Mouse (Mus musculus): ENCODE measurements at regions not wholly inside any gene's neighbourhood (a gene's known extent, or its start where the extent isn't known, plus 50 kb on each side); places are given as distances from the start of the nearest gene placed in this dataset.

- Histone ChIP-seq H3K4me3 (ENCODE audit: low read depth, low read length) (no peak overlapping the region), H3K36me3 (ENCODE audit: control insufficient read depth, insufficient read depth, low read length) (no peaks in the 10 kb centered on the region), H3K27ac (ENCODE audit: low read depth, low read length) (no peak overlapping the region), H3K4me1 (ENCODE audit: control insufficient read depth, insufficient read depth, low read length) (no peaks in the 10 kb centered on the region), H3K9ac (ENCODE audit: low read length) (no peak overlapping the region), H3K27me3 (ENCODE audit: control insufficient read depth, insufficient read depth, low read length) (no peaks in the 10 kb centered on the region), H3K4me2 (no peak overlapping the region), H3K9me3 (ENCODE audit: control insufficient read depth, low read length) (no peaks in the 10 kb centered on the region)
- DNase-seq (ENCODE audit: low spot score, missing footprints) (no peak), ATAC-seq (ENCODE audit: low FRiP score) (no peak)
- WGBS = 77% methylated on average over 3 of the region's 3 CpGs
These were observed 75.2 kb upstream of the Pfn2 start for GRCm38 (mm10) chr3:57923061-57923460.

DNA sequence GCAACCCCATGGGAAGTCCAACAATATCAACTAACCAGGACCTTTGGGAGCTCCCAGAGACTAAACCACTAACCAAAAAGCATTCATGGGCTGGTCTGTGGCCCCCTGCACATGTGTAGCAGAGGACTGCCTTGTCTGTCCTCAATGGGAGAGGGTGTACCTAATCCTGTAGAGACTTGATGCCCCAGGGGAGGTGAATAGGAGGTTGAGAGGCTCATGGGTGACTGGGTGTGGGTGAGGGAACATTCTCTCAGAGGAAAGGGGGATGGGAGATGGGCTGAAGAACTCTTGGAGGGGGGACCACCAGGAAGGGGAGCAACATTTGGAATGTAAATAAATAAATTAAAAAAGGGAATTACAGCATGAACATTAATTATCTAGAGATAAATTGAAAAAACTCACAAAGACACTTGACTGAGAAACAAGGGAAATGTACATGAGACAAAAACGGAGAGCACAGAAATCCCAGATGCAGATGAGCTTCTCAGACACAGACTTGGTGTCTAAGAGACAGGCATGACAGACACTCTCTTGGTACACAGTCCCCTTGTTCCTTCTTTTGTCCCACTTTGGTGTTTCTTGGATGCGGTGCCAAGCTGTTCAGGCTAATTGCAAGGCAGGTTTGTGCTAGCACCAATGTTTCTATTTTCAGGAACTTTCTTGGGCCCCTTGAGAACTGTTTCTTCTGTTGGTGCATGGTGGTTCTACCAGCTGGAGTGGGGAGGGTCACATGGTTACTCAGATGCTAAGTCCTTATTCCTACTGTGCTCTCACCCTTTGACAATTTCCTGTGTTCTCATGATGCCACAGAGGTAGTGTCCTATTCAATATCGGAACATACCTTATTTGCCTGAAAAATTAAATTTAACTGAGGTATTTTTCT lies 85.0 kb upstream of the Pfn2 start:
- Histone ChIP-seq H3K4me1 (ENCODE audit: control insufficient read depth, insufficient read depth, low read length) (no peaks in the 10 kb centered on the region), H3K4me3 (ENCODE audit: low read depth, low read length) (no peak overlapping the region), H3K36me3 (ENCODE audit: control insufficient read depth, insufficient read depth, low read length) (no peaks in the 10 kb centered on the region), H3K27ac (ENCODE audit: low read depth, low read length) (no peak overlapping the region), H3K9ac (ENCODE audit: low read length) (no peak overlapping the region), H3K9me3 (ENCODE audit: control insufficient read depth, low read length) (no peaks in the 10 kb centered on the region), H3K27me3 (ENCODE audit: control insufficient read depth, insufficient read depth, low read length) (no peaks in the 10 kb centered on the region), H3K4me2 (no peak overlapping the region)
- DNase-seq (ENCODE audit: low spot score, missing footprints) (no peak), ATAC-seq (ENCODE audit: low FRiP score) (no peak)
- WGBS = 89% methylated on average over 3 of the region's 3 CpGs

GRCm38 (mm10) chr3:57935042-57935610 lies 87.2 kb upstream of the Pfn2 start:
- no peak overlapping the region for H3K9ac ChIP-seq (ENCODE audit: low read length)
- H3K27ac ChIP-seq (ENCODE audit: low read depth, low read length) = no peak overlapping the region
- H3K4me2 ChIP-seq = no peak overlapping the region
- ATAC-seq (ENCODE audit: low FRiP score) = no peak
- H3K36me3 ChIP-seq (ENCODE audit: control insufficient read depth, insufficient read depth, low read length) = no peaks in the 10 kb centered on the region
- whole genome bisulfite sequencing = 68% methylated on average over 5 of the region's 5 CpGs
- H3K4me3 ChIP-seq (ENCODE audit: low read depth, low read length) = no peak overlapping the region
- DNase-seq (ENCODE audit: low spot score, missing footprints) = no peak
- no peaks in the 10 kb centered on the region for H3K27me3 ChIP-seq (ENCODE audit: control insufficient read depth, insufficient read depth, low read length)
- H3K9me3 ChIP-seq (ENCODE audit: control insufficient read depth, low read length) = no peaks in the 10 kb centered on the region
- H3K4me1 ChIP-seq (ENCODE audit: control insufficient read depth, insufficient read depth, low read length) = no peaks in the 10 kb centered on the region

DNA sequence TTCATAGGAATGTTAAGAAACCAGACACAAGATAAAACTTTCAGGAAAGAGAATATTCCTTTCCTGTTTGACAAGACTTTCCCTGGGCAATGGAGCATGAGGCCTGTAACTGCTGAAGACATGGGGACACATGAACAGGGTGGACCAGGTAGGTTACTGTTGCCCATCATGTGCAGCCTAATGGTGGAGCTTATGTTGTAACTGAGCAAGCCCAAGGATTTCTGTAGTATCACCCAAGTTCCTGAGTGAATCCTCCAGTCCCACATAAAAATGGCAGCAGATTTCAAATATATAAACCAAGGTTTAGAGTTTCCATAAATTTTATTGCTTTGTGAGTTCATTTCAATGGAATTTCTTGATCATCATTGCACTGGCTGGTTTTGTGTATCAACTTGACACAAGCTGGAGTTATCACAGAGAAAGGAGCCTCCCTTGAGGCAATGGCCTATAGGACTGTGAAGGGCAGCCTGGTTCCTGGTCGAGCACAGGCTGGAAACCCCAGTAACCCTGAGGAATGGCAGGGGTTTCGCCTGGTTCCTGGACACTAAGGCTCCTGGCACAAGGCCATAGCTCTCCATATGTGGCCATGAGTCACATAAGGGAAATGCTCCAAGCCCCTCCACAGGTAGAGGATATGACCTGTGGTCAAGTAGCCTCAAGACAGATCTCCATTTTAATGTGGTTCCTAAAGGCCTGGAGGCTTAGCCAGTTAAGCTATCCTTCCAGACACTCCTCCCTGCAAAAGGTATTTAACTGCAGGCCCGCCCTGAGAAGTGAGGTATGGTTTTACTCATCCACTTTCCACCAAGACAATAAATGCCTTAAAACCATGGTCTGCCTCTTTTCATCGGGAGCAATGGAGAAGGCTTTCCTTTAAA lies 92.9 kb upstream of the Pfn2 start:
- no peak for ATAC-seq (ENCODE audit: low FRiP score)
- Histone ChIP-seq H3K9me3 (ENCODE audit: control insufficient read depth, low read length) (no peaks in the 10 kb centered on the region), H3K9ac (ENCODE audit: low read length) (no peak overlapping the region), H3K4me1 (ENCODE audit: control insufficient read depth, insufficient read depth, low read length) (no peaks in the 10 kb centered on the region; the same call in 1 of the 2 replicates), H3K27me3 (ENCODE audit: control insufficient read depth, insufficient read depth, low read length) (no peaks in the 10 kb centered on the region), H3K4me2 (no peak overlapping the region), H3K36me3 (ENCODE audit: control insufficient read depth, insufficient read depth, low read length) (no peaks in the 10 kb centered on the region), H3K4me3 (ENCODE audit: low read depth, low read length) (no peak overlapping the region), H3K27ac (ENCODE audit: low read depth, low read length) (no peak overlapping the region)
- 79% methylated on average over 4 of the region's 4 CpGs for WGBS
- DNase-seq (ENCODE audit: low spot score, missing footprints) = no peak

- Histone ChIP-seq H3K27me3 (ENCODE audit: control insufficient read depth, insufficient read depth, low read length) (no peaks in the 10 kb centered on the region), H3K9ac (ENCODE audit: low read length) (no peak overlapping the region), H3K27ac (ENCODE audit: low read depth, low read length) (no peak overlapping the region), H3K4me3 (ENCODE audit: low read depth, low read length) (no peak overlapping the region), H3K4me1 (ENCODE audit: control insufficient read depth, insufficient read depth, low read length) (no peaks in the 10 kb centered on the region; the same call in 1 of the 2 replicates), H3K36me3 (ENCODE audit: control insufficient read depth, insufficient read depth, low read length) (no peaks in the 10 kb centered on the region), H3K9me3 (ENCODE audit: control insufficient read depth, low read length) (no peaks in the 10 kb centered on the region), H3K4me2 (no peak overlapping the region)
- 77% methylated on average over 2 of the region's 2 CpGs for WGBS
- ATAC-seq (ENCODE audit: low FRiP score) (no peak), DNase-seq (ENCODE audit: low spot score, missing footprints) (no peak)
These were observed 96.8 kb upstream of the Pfn2 start for GRCm38 (mm10) chr3:57944698-57945097.

DNA sequence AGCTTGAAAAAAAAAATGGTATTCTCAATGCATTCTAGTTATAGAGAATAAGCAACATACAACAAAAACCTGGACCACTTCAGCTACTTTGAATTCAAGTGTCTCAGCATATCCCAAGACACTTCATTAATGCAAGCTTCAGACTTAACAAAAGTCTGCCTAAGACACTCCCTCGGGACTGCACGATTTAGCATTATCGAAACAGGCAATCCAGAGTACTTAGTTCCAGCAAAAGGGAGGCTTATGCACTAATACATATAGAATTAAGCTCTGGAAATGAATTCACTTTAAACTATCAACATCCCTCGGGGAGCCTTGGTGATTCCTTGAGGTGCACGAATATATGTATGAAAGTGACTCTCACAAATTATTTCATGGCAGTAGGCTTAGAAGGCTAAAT lies 97.9 kb upstream of the Pfn2 start:
- ATAC-seq (ENCODE audit: low FRiP score) (no peak), DNase-seq (ENCODE audit: low spot score, missing footprints) (no peak)
- 64% methylated on average over 5 of the region's 5 CpGs for WGBS
- no peak overlapping the region for H3K9ac ChIP-seq (ENCODE audit: low read length)
- no peaks in the 10 kb centered on the region for H3K27me3 ChIP-seq (ENCODE audit: control insufficient read depth, insufficient read depth, low read length)
- H3K4me3 ChIP-seq (ENCODE audit: low read depth, low read length) = no peak overlapping the region
- H3K36me3 ChIP-seq (ENCODE audit: control insufficient read depth, insufficient read depth, low read length) = no peaks in the 10 kb centered on the region
- no peaks in the 10 kb centered on the region for H3K9me3 ChIP-seq (ENCODE audit: control insufficient read depth, low read length)
- no peak overlapping the region for H3K4me2 ChIP-seq
- H3K27ac ChIP-seq (ENCODE audit: low read depth, low read length) = no peak overlapping the region
- peaks cover under 1% of the 10 kb centered on the region; the same call in 1 of the 2 replicates for H3K4me1 ChIP-seq (ENCODE audit: control insufficient read depth, insufficient read depth, low read length)

- ATAC-seq (ENCODE audit: low FRiP score) (no peak), DNase-seq (ENCODE audit: low spot score, missing footprints) (no peak)
- H3K4me2 ChIP-seq = no peak overlapping the region
- no peak overlapping the region for H3K9ac ChIP-seq (ENCODE audit: low read length)
- no peaks in the 10 kb centered on the region for H3K36me3 ChIP-seq (ENCODE audit: control insufficient read depth, insufficient read depth, low read length)
- H3K4me1 ChIP-seq (ENCODE audit: control insufficient read depth, insufficient read depth, low read length) = peaks cover 14% of the 10 kb centered on the region; the same call in 1 of the 2 replicates
- WGBS = 85% methylated on average over 2 of the region's 2 CpGs
- H3K27ac ChIP-seq (ENCODE audit: low read depth, low read length) = no peak overlapping the region
- no peak overlapping the region for H3K4me3 ChIP-seq (ENCODE audit: low read depth, low read length)
- H3K9me3 ChIP-seq (ENCODE audit: control insufficient read depth, low read length) = no peaks in the 10 kb centered on the region
- H3K27me3 ChIP-seq (ENCODE audit: control insufficient read depth, insufficient read depth, low read length) = no peaks in the 10 kb centered on the region
These were observed 99.5 kb upstream of the Pfn2 start for GRCm38 (mm10) chr3:57947331-57947730.

- H3K9me3 ChIP-seq (ENCODE audit: control insufficient read depth, low read length) = no peaks in the 10 kb centered on the region
- no peak overlapping the region for H3K4me3 ChIP-seq (ENCODE audit: low read depth, low read length)
- H3K9ac ChIP-seq (ENCODE audit: low read length) = no peak overlapping the region
- 94% methylated on average over 1 of the region's 1 CpGs for WGBS
- H3K27ac ChIP-seq (ENCODE audit: low read depth, low read length) = no peak overlapping the region
- H3K4me1 ChIP-seq (ENCODE audit: control insufficient read depth, insufficient read depth, low read length) = peaks cover 14% of the 10 kb centered on the region; the same call in 1 of the 2 replicates
- H3K27me3 ChIP-seq (ENCODE audit: control insufficient read depth, insufficient read depth, low read length) = no peaks in the 10 kb centered on the region
- no peaks in the 10 kb centered on the region for H3K36me3 ChIP-seq (ENCODE audit: control insufficient read depth, insufficient read depth, low read length)
- DNase-seq (ENCODE audit: low spot score, missing footprints) (no peak), ATAC-seq (ENCODE audit: low FRiP score) (no peak)
- H3K4me2 ChIP-seq = no peak overlapping the region
These were observed 100.8 kb upstream of the Pfn2 start for GRCm38 (mm10) chr3:57948720-57949119.
